Mouse (Mus musculus) brain, adult 10 weeks (tissue): ENCODE results near the gene Gm5868. TPM values are rescaled to one million over a fixed set of nuclear protein-coding genes. Genes with fewer than 3 reads are reported as not detected.

Experiments
- polyA plus RNA-seq: library from polyadenylated mRNA; stranded (reverse); fragments of 350-450 nt; fragmentation: Illumina TruSeq; extraction: RNeasy Lipid Tissue Mini Kit (QIAGEN cat#74804); gene quantifications from one replicate; pipeline ENCODE4 v1.2.3, GENCODE M21; 2015; ENCODE audit warnings: low read depth, low replicate concordance

Gene Gm5868
- not detected for polyA plus RNA-seq

GRCm38 (mm10) chr5:72587192-72587681 lies at the start of gene Gm5868:
Gm5868 (minus strand) TSS chr5:72587551.

GRCm38 (mm10) chr5:72580970-72581332 lies 6.4 kb downstream of the Gm5868 start, which contains the start of gene Zar1:
Zar1 (minus strand) TSS chr5:72581254.

GRCm38 (mm10) chr5:72559544-72560049 lies 27.8 kb downstream of the Gm5868 start, which contains the start of gene Nfxl1:
Nfxl1 (minus strand) TSS chr5:72559684.

Other genes with a start within 250 kb of the Gm5868 start
- 0.27 TPM for gene Corin, start 83.1 kb downstream of the Gm5868 start, polyA plus RNA-seq
- gene Nfxl1, start 27.9 kb downstream of the Gm5868 start, polyA plus RNA-seq, result 6.8 TPM
- 0.54 TPM for gene Zar1, start 6.3 kb downstream of the Gm5868 start, polyA plus RNA-seq
- gene Cnga1, start 56.7 kb upstream of the Gm5868 start, polyA plus RNA-seq, result not detected
- gene Nipal1, start 60.2 kb upstream of the Gm5868 start, polyA plus RNA-seq, result not detected
- gene Txk, start 165.2 kb upstream of the Gm5868 start, polyA plus RNA-seq, result not detected